Mouse (Mus musculus) myocyte (in vitro differentiated cells): ENCODE data around the gene Camk1d. TPM values are rescaled to one million over a fixed set of nuclear protein-coding genes. Genes with fewer than 3 reads are reported as not detected.

Source experiments
- H3K27me3 ChIP-seq: one replicate; pipeline ENCODE4 v1.6.1; 2011; ENCODE audit not compliant: control insufficient read depth, insufficient read depth, insufficient read length
- H3K36me3 ChIP-seq: one replicate; pipeline ENCODE4 v1.6.1; 2011; ENCODE audit not compliant: control insufficient read depth, insufficient read depth
- H3K4me2 ChIP-seq: one replicate; pipeline ENCODE4 v1.6.1; 2011; ENCODE audit warnings: low read depth, control low read depth
- H3K4me3 ChIP-seq: one replicate; pipeline ENCODE4 v1.5.1; 2011; ENCODE audit warnings: mild to moderate bottlenecking, control low read depth, moderate library complexity
- H3K79me2 ChIP-seq: one replicate; pipeline ENCODE4 v1.6.1; 2011; ENCODE audit not compliant: control insufficient read depth, insufficient read depth
- H3ac ChIP-seq: one replicate; pipeline ENCODE4 v1.6.1; 2011; ENCODE audit not compliant: control insufficient read depth, insufficient read length
- CEBPB ChIP-seq: IDR thresholded peaks from 2 replicates; pipeline ENCODE4 v1.6.1; 2011; ENCODE audit warnings: mild to moderate bottlenecking, moderate library complexity; ENCODE audit not compliant: poor library complexity, insufficient read depth, severe bottlenecking
- E2F4 ChIP-seq: IDR thresholded peaks from one replicate; pipeline ENCODE4 v1.6.1; 2011; ENCODE audit warnings: mild to moderate bottlenecking, control low read depth, moderate library complexity; ENCODE audit not compliant: insufficient read depth
- MAX ChIP-seq: IDR thresholded peaks from one replicate; pipeline ENCODE4 v1.6.1; 2011; ENCODE audit warnings: low read depth, mild to moderate bottlenecking, control low read depth
- MYOD1 ChIP-seq, 3 experiments: IDR thresholded peaks; one replicate each; pipeline ENCODE4 v1.6.1; 2011; ENCODE audit warnings: control low read depth in 2 of 3, low read depth in 2 of 3, mild to moderate bottlenecking in 2 of 3, moderate library complexity in 1 of 3; ENCODE audit not compliant: insufficient read length in 2 of 3, control insufficient read depth in 1 of 3
- MYOG ChIP-seq, 3 experiments: IDR thresholded peaks; one replicate each; pipeline ENCODE4 v1.6.1; 2011; ENCODE audit warnings: control low read depth in 2 of 3, low read depth in 2 of 3, mild to moderate bottlenecking in 2 of 3; ENCODE audit not compliant: insufficient read length in 2 of 3, control insufficient read depth in 1 of 3, insufficient read depth in 1 of 3
- POLR2A ChIP-seq: IDR thresholded peaks from one replicate; pipeline ENCODE4 v1.6.1; 2011; ENCODE audit warnings: low read depth, mild to moderate bottlenecking, control low read depth, moderate library complexity; ENCODE audit not compliant: insufficient read length
- POLR2AphosphoS2 ChIP-seq: IDR thresholded peaks from one replicate; pipeline ENCODE4 v1.6.1; 2011; ENCODE audit warnings: low read depth, control low read depth; ENCODE audit not compliant: insufficient read length
- REST ChIP-seq: IDR thresholded peaks from one replicate; pipeline ENCODE4 v1.6.1; 2011; ENCODE audit warnings: mild to moderate bottlenecking, control low read depth, moderate library complexity; ENCODE audit not compliant: insufficient read depth, insufficient read length
- SRF ChIP-seq: IDR thresholded peaks from one replicate; pipeline ENCODE4 v1.6.1; 2011; ENCODE audit warnings: low read depth; ENCODE audit not compliant: control insufficient read depth, insufficient read length
- TCF12 ChIP-seq: IDR thresholded peaks from one replicate; pipeline ENCODE4 v1.6.1; 2011; ENCODE audit warnings: mild to moderate bottlenecking, control low read depth; ENCODE audit not compliant: poor library complexity, insufficient read depth, severe bottlenecking
- TCF3 ChIP-seq: IDR thresholded peaks from one replicate; pipeline ENCODE4 v1.6.1; 2011; ENCODE audit warnings: low read depth, control low read depth; ENCODE audit not compliant: insufficient read length
- USF1 ChIP-seq: IDR thresholded peaks from one replicate; pipeline ENCODE4 v1.6.1; 2011; ENCODE audit warnings: low read depth, mild to moderate bottlenecking, control low read depth, moderate library complexity
- polyA plus RNA-seq: library from polyadenylated mRNA; unstranded; fragments of >200 nt; fragmentation: generic; extraction: Trizol; gene quantifications from one replicate; pipeline ENCODE4 v1.2.1, GENCODE M21; 2012; ENCODE audit warnings: missing spikeins

Camk1d gene
- polyA plus RNA-seq, 1 experiment = 1.1 TPM

DNA sequence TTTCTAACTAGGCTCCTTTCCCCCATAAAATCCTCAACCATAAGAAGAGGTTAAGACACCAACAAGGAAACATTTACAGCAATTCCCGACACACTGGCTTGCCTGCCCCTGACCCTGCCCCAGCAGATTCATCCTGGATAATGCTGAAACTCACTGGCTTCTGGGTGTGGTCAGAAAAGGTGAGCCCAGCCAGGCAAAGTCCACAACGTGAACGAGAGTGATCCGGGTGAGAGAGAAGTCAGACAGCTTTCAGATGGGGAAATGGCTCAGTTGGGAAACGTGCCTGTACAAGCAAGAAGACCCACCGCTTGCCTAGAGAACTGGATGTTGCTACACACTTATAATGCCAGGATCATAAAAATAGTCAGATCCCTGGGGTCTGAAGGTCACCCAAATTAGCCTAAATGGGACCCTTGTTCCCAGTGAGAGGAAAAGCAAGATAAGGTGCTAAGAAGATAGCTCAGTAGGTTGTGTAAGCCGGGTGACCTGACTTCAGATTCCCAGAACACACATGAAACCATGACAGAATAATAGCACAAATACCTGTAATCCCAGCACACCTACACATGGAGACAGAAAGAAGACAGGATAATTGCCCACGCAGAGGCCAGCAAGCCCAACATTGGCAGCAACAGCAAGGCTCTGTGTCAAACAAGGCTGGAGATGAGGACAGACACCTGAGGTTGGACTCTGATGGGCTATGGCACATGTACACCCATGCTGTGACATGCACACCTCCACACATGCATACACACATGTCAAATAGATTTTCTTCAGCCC lies 113.9 kb downstream of the Camk1d start:
- no peaks in the 10 kb centered on the region for H3K36me3 ChIP-seq
- no peak overlapping the region for H3K4me3 ChIP-seq
- no peak overlapping the region for H3K4me2 ChIP-seq
- TF ChIP-seq POLR2AphosphoS2 (no peak), MAX (no peak), REST (no peak), TCF3 (no peak), TCF12 (no peak), E2F4 (no peak), MYOD1 (IDR thresholded peaks at IDR 0.05; ENCODE audit: control insufficient read depth in 1 of 3, insufficient read length in 2 of 3, low read depth in 2 of 3) (no peak), MYOG (IDR thresholded peaks at IDR 0.05; ENCODE audit: control insufficient read depth in 1 of 3, insufficient read depth in 1 of 3, insufficient read length in 2 of 3, low read depth in 2 of 3) (no peak), CEBPB (no peak), USF1 (no peak), SRF (no peak), POLR2A (no peak)
- no peaks in the 10 kb centered on the region for H3K27me3 ChIP-seq
- no peaks in the 10 kb centered on the region for H3K79me2 ChIP-seq
- H3ac ChIP-seq = no peak overlapping the region

DNA sequence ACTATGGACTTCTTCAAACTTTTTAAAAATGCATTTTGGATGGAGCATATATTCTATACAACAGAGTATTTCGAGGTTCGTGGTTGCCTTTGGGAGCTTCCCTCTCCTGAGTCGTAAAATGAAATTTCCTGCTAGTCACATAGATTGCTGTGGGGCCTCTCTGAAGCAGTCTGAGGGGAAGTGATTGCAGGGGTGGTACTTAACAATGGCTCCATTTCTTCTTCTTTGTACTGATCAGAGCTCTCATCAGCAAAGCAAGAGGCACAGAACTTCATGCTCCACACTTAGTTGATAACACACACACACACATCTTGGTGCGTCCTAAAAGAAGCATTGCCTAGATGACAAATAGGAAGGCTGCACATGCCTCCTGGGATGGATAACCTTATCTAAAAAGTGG lies 114.6 kb downstream of the Camk1d start:
- no peak overlapping the region for H3K4me3 ChIP-seq
- no peaks in the 10 kb centered on the region for H3K27me3 ChIP-seq
- H3K79me2 ChIP-seq = no peaks in the 10 kb centered on the region
- H3K4me2 ChIP-seq = no peak overlapping the region
- no peak for TF ChIP-seq MAX
- TF ChIP-seq E2F4 = no peak
- no peak for TF ChIP-seq REST
- TF ChIP-seq POLR2A = no peak
- TF ChIP-seq TCF12 = no peak
- TF ChIP-seq MYOD1 (IDR thresholded peaks at IDR 0.05; ENCODE audit: control insufficient read depth in 1 of 3, insufficient read length in 2 of 3, low read depth in 2 of 3) = no peak
- no peak for TF ChIP-seq MYOG (IDR thresholded peaks at IDR 0.05; ENCODE audit: control insufficient read depth in 1 of 3, insufficient read depth in 1 of 3, insufficient read length in 2 of 3, low read depth in 2 of 3)
- no peak overlapping the region for H3ac ChIP-seq
- no peaks in the 10 kb centered on the region for H3K36me3 ChIP-seq

GRCm38 (mm10) chr2:5598533-5598932 lies 115.8 kb downstream of the Camk1d start:
- Histone ChIP-seq H3K27me3 (no peaks in the 10 kb centered on the region), H3ac (no peak overlapping the region), H3K36me3 (no peaks in the 10 kb centered on the region), H3K4me2 (no peak overlapping the region), H3K79me2 (no peaks in the 10 kb centered on the region), H3K4me3 (no peak overlapping the region)
- TF ChIP-seq MAX (no peak), TCF3 (no peak), MYOD1 (IDR thresholded peaks at IDR 0.05; ENCODE audit: control insufficient read depth in 1 of 3, insufficient read length in 2 of 3, low read depth in 2 of 3) (no peak), E2F4 (no peak), USF1 (no peak), CEBPB (no peak), TCF12 (no peak)

DNA sequence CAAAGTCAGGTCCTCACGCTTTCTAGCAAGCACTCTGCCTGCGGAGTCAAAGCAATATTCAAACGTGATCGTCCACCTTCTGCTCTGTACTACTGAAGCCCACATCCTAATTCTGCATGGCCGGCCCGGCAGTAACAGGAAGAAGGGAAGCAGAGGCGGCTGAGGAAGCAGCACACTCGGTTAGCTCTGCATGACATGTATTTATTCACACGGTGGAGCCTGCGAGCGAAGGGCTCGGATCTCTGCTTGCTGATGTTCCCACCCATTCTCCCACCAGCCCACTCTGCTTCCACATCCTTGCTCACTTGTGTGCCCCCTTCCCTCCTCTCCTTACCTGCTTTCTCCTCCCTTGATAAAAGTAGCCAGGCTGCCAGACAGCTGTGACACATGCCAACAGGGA lies 117.4 kb downstream of the Camk1d start:
- Histone ChIP-seq H3K79me2 (no peaks in the 10 kb centered on the region), H3K27me3 (no peaks in the 10 kb centered on the region), H3K4me2 (no peak overlapping the region), H3K36me3 (no peaks in the 10 kb centered on the region), H3K4me3 (no peak overlapping the region), H3ac (no peak overlapping the region)
- TF ChIP-seq POLR2A (no peak), SRF (no peak), MYOD1 (IDR thresholded peaks at IDR 0.05; ENCODE audit: control insufficient read depth in 1 of 3, insufficient read length in 2 of 3, low read depth in 2 of 3) (no peak), TCF12 (no peak), CEBPB (no peak), E2F4 (no peak), REST (no peak), MAX (no peak), MYOG (IDR thresholded peaks at IDR 0.05; ENCODE audit: control insufficient read depth in 1 of 3, insufficient read depth in 1 of 3, insufficient read length in 2 of 3, low read depth in 2 of 3) (no peak), USF1 (no peak), TCF3 (no peak), POLR2AphosphoS2 (no peak)

DNA sequence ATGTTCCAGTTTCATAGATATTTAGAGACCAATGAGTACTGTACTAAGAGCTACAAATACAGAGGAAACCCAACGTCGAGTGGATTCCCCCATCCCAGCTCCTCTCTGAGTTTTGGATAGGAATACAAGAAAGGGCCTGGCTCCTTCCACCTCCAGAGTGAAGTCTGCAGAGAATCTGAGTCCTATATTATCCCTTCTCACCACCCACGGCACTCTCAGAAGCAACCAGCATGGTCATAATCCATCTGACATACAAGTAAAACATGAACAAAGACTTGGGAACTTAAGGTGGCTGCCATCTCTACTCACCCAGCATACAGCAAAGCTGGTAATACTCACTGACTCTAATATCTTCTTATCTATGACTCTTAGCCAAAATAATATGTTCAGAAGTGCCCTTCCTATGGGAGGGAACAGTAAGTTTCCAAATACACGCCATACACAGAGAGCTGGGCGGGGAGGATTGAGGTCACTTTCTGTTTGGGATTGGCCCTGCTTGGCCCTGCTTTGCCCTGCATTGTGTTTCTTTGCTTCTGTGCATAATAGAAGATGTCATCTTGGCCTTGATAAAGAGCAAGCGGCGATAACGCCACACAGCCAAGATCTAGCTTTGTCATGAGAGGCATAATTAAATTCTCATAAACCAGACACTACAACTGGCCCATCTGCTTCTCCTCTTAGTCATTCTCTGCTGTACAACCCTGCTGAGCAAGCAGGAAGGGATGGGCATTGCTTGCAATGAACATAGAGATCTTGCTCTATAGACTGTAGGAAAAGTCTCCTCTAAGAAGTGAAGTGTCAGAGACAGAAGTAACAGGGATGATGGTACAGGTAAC lies 118.7 kb downstream of the Camk1d start:
- Histone ChIP-seq H3K27me3 (no peaks in the 10 kb centered on the region), H3K79me2 (no peaks in the 10 kb centered on the region), H3ac (no peak overlapping the region), H3K4me3 (no peak overlapping the region), H3K4me2 (no peak overlapping the region), H3K36me3 (no peaks in the 10 kb centered on the region)
- TF ChIP-seq USF1 = no peak
- no peak for TF ChIP-seq TCF12
- TF ChIP-seq E2F4 = no peak
- TF ChIP-seq SRF = no peak
- TF ChIP-seq REST = no peak
- TF ChIP-seq MAX = no peak
- TF ChIP-seq TCF3 = no peak
- no peak for TF ChIP-seq CEBPB
- no peak for TF ChIP-seq POLR2AphosphoS2
- no peak for TF ChIP-seq MYOD1 (IDR thresholded peaks at IDR 0.05; ENCODE audit: control insufficient read depth in 1 of 3, insufficient read length in 2 of 3, low read depth in 2 of 3)
- TF ChIP-seq MYOG (IDR thresholded peaks at IDR 0.05; ENCODE audit: control insufficient read depth in 1 of 3, insufficient read depth in 1 of 3, insufficient read length in 2 of 3, low read depth in 2 of 3) = no peak
- no peak for TF ChIP-seq POLR2A
